Mouse (Mus musculus) erythroid progenitor cell, adult 5-6 weeks (primary cell): Measurements from ENCODE around the gene Dus3l. TPM values are rescaled to one million over a fixed set of nuclear protein-coding genes. Genes with fewer than 3 reads are reported as not detected.

Experiments used
- ATAC-seq: replicated peaks from 2 replicates; pipeline ENCODE4 v1.8.0; 2016; ENCODE audit warnings: moderate number of reproducible peaks, mild to moderate bottlenecking, moderate TSS enrichment, inconsistent platforms; ENCODE audit not compliant: poor library complexity, low FRiP score, severe bottlenecking
- total RNA-seq, 2 experiments: library from RNA; stranded (forward) in 1 of 2; stranded (reverse) in 1 of 2; fragments of 150-400 nt in 1 of 2; fragments of 186-747, 209-891 nt in 1 of 2; gene quantifications; 2 replicates each; pipeline versions ENCODE4 v1.2.3 to v1.2.4; 2015 to 2017; ENCODE audit warnings: low replicate concordance in 2 of 2

Gene Dus3l
- total RNA-seq, 2 experiments from 2014 or later, result 5.4 to 7.1 TPM

GRCm38 (mm10) chr17:56751404-56752072, 13.0 kb upstream of the Dus3l start:
- no peak for ATAC-seq

- ATAC-seq, result no peak
Observed at GRCm38 (mm10) chr17:56753452-56753851, 11.1 kb upstream of the Dus3l start.

- no peak for ATAC-seq
Observed at GRCm38 (mm10) chr17:56754271-56755185, 10.0 kb upstream of the Dus3l start.

- no peak for ATAC-seq
Observed at GRCm38 (mm10) chr17:56756703-56757399, 7.7 kb upstream of the Dus3l start.

GRCm38 (mm10) chr17:56757416-56758123, 7.0 kb upstream of the Dus3l start, which contains the start of gene Nrtn:
Nrtn (minus strand) TSS chr17:56757530.
- peak; percentile 75 for ATAC-seq

GRCm38 (mm10) chr17:56758132-56758531, 6.4 kb upstream of the Dus3l start:
- ATAC-seq, result 0 out of 2 replicates have a peak, but pooled peaks have one; percentile 7

- ATAC-seq, result no peak
Observed at GRCm38 (mm10) chr17:56759261-56759660, 5.3 kb upstream of the Dus3l start.

- ATAC-seq, result no peak
Observed at GRCm38 (mm10) chr17:56761077-56761476, 3.5 kb upstream of the Dus3l start.

GRCm38 (mm10) chr17:56761991-56762410, 2.6 kb upstream of the Dus3l start:
- ATAC-seq, result peak; percentile 62

- ATAC-seq, result peak; percentile 37
Observed at GRCm38 (mm10) chr17:56762769-56763731, 1.5 kb upstream of the Dus3l start.

GRCm38 (mm10) chr17:56763741-56764250, 761 bp upstream of the Dus3l start:
- ATAC-seq, result no peak

GRCm38 (mm10) chr17:56765431-56765830, 874 bp downstream of the Dus3l start:
- no peak for ATAC-seq

- ATAC-seq, result no peak
Observed at GRCm38 (mm10) chr17:56766631-56767405, 2.3 kb downstream of the Dus3l start.

GRCm38 (mm10) chr17:56767531-56768135, 3.1 kb downstream of the Dus3l start:
- ATAC-seq, result no peak

- ATAC-seq, result no peak
Observed at GRCm38 (mm10) chr17:56768941-56769340, 4.4 kb downstream of the Dus3l start.

- ATAC-seq, result no peak
Observed at GRCm38 (mm10) chr17:56769950-56770349, 5.4 kb downstream of the Dus3l start, which contains the start of gene Prr22. Prr22 (plus strand) TSS chr17:56770250.

GRCm38 (mm10) chr17:56777568-56777967, 13.0 kb downstream of the Dus3l start:
- ATAC-seq, result no peak
